Mouse (Mus musculus) lung, adult 2 months (tissue): ENCODE measurements around the gene Sostdc1.

Experiments
- CTCF ChIP-seq: fragments of 200-500 bp; IDR thresholded peaks from 2 replicates; pipeline ENCODE4 v1.5.1; 2011; ENCODE audit warnings: mild to moderate bottlenecking, low read length, control low read depth; ENCODE audit not compliant: insufficient read depth
- POLR2A ChIP-seq: fragments of 200-500 bp; IDR thresholded peaks from 2 replicates; pipeline ENCODE4 v1.6.1; 2011; ENCODE audit warnings: low read depth, mild to moderate bottlenecking, control low read depth, low read length, borderline replicate concordance; ENCODE audit errors: extremely low read depth

GRCm38 (mm10) chr12:36274823-36275222 lies 39.1 kb upstream of the Sostdc1 start:
- TF ChIP-seq CTCF: no peak
- no peak for TF ChIP-seq POLR2A
